Mouse (Mus musculus) megakaryocyte, embryonic 14.5 days (primary cell): ENCODE results near the gene Lamtor1.

Source experiments
- FLI1 ChIP-seq: IDR thresholded peaks from 2 replicates; pipeline ENCODE4 v1.6.1; 2012; ENCODE audit warnings: low read length, inconsistent platforms, mixed read lengths
- GATA1 ChIP-seq: IDR thresholded peaks from 3 replicates; pipeline ENCODE4 v1.6.1; 2012; ENCODE audit warnings: mixed read lengths, low read length, inconsistent platforms, borderline replicate concordance

DNA sequence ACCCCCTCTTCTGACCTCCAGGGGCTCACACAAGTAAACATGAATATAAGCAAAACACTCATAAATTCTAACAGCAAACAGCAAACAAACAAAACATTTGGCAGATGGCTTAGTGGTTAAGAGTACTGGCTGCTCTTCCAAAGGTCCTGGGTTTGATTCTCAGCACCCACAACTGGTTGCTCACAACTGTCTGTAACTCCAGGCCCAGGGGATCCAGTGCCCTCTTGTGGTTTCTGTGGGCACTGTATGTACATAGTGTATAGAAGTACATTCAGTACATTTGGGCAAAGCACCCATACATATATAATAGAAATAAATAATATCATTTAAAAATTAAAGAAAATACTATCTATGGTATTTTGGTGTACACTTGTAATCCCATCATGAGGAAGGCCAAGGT lies 2.9 kb upstream of the Lamtor1 start:
- TF ChIP-seq GATA1 (no peak), FLI1 (no peak)
